Mouse (Mus musculus) granulocyte monocyte progenitor cell, adult 5-6 weeks (primary cell): Measurements from ENCODE around the gene Gsdmc4. TPM values are rescaled to one million over a fixed set of nuclear protein-coding genes. Genes with fewer than 3 reads are reported as not detected.
"Not testable (repeated sequence)": the region's sequence is repeated elsewhere in the genome, so short reads cannot be mapped to it uniquely, and the experiment has no call there.

Experiments used
- ATAC-seq: replicated peaks from 2 replicates; pipeline ENCODE4 v1.8.0; 2016; ENCODE audit warnings: mild to moderate bottlenecking, moderate TSS enrichment, inconsistent platforms; ENCODE audit not compliant: poor library complexity, severe bottlenecking
- total RNA-seq, 2 experiments: library from RNA; stranded (forward) in 1 of 2; stranded (reverse) in 1 of 2; fragments of 200-712, 200-1000 nt in 1 of 2; fragments of >200 nt in 1 of 2; fragmentation: Nextera tagmentation in 1 of 2; gene quantifications; 2 replicates each; pipeline ENCODE4 v1.2.3; 2014 to 2017

Gene Gsdmc4
- total RNA-seq (2014; fragmentation: Nextera tagmentation) (not detected in 2 replicates), total RNA-seq (2017) (not detected in 2 replicates)

DNA sequence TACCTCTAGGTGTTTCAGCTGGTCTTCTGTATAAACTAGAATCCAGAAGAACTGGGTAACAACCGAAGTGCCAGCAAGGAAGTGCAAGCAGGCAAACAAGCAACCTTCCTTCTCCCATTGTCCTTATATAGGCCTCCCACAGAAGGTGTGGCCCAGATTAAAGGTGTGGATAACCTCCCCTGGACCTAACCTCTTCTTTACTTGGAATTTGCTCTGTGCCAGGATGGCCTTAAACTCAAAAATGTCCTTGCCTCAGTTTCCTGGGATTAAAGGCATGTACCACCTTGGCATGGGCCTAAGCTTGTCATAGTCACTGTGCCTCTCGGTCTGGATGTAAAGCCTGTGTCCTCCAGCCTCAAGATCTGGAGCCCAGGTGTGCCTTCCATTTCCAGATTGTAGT is at the start of gene Gsdmc4:
TSS of gene Gsdmc4 (minus strand) at position 101 of the 400 bp plus-strand sequence.
- ATAC-seq, result not testable (repeated sequence)

DNA sequence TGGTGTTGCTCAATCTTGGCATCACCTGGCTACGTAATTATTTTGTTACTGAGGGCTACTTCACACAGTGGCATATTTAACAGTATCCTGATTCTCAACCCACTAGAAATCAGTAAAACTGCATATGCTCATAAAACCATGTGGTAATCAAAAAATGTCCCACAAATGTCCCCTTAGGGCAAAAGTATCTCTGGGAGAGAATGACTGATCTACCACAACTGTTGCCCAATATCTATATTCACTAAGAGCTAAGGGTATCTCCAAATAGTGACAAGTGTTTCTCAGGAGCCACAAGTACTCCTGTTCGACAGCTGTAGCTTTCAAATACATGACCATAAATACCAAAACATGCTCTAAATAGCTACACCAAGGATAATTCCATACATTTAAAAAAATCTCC is 48.4 kb upstream of the Gsdmc4 start:
- ATAC-seq, result peak; percentile 65

DNA sequence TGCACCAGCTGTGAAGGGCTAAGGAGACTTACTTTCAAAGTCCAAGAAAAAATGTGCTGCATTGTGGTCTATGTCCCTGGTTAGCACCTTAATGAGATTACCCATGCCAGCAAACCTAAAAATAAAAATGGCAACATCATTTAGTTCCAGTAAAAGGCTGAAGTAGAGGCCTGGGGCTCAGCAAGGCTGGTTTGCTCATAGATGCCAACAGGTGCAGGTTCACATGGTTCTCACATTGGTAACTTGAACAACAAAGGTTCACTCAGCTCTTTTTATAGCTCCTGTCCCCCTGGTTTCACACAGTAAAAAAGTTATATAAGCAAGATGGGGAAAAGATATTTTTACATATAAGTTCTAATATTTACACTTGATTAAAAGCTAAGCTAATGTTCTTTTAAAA is 45.5 kb upstream of the Gsdmc4 start:
- no peak for ATAC-seq

DNA sequence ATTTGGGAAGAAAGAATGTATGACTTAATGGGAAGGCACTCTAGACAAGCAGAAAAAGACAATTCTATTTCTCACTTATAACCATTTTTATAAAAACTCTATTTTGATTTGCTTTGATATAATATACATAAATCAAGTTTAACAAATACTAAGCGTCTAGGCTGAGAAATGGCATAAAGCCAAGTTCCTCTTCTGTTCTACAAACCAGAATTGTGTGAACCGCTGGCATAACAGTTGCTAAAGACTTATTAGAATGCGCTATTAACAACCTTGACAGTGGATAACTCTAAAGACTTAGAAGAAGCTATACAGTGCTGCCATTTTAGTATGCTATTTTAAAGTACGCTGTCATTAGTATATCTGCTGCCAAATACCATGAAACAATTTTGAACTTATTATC is 41.2 kb upstream of the Gsdmc4 start:
- ATAC-seq, result no peak

DNA sequence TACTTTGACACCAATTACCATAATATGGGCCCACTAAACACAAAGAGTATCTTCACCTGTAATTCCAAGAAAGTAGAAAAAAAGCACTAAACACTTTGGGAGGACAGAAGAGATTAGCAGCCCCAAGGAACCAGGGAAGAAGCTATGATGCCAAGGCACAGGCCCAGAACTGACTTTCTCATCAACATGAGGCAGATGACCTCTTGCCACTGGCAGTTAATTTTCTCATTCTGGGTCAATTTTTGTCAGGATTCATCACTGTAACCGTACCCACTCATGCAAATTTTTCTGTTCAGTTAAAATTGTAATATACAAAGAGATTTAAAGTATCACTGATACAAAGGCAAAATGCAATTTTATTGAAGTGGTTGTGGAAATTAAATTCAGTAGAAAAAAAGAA is 29.1 kb upstream of the Gsdmc4 start:
- no peak for ATAC-seq

DNA sequence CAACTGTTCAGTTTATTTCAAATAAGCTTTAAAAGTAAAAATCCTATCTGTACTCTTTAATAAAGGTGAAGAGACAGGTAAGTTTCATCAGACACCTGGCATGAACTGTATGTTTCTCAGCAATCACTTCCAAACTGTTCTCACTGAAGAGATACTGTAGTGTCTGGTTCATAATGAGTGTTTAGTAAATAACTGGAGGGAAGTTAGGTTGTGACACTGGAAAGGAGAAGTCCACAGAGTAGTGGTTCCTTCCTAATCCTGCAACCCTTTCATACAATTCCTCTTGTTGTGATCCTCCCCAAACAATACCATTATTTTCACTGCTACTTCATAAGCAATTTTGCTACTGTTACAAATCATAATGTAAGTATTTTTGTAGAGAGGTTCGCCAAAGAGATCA is 20.6 kb upstream of the Gsdmc4 start:
- ATAC-seq, result peak; percentile 52

DNA sequence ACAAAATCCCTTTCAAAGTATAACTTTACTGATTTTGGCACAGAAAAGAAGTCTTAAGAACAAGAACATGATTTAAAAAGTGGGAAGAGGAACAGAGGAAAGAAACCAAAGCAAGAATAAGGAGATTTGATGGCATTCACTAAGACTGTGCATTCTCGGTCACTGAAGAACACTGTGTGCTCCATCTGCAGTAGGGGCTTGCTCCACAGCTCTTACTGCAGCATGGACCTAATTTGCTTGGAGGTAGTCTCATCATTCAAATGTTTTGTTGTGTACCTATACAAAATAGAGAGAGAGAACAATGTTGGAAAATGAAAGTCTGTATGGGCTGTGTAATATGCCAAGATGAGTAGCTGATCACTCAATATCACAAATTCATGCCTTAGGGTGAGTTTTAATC is 19.3 kb upstream of the Gsdmc4 start:
- no peak for ATAC-seq

DNA sequence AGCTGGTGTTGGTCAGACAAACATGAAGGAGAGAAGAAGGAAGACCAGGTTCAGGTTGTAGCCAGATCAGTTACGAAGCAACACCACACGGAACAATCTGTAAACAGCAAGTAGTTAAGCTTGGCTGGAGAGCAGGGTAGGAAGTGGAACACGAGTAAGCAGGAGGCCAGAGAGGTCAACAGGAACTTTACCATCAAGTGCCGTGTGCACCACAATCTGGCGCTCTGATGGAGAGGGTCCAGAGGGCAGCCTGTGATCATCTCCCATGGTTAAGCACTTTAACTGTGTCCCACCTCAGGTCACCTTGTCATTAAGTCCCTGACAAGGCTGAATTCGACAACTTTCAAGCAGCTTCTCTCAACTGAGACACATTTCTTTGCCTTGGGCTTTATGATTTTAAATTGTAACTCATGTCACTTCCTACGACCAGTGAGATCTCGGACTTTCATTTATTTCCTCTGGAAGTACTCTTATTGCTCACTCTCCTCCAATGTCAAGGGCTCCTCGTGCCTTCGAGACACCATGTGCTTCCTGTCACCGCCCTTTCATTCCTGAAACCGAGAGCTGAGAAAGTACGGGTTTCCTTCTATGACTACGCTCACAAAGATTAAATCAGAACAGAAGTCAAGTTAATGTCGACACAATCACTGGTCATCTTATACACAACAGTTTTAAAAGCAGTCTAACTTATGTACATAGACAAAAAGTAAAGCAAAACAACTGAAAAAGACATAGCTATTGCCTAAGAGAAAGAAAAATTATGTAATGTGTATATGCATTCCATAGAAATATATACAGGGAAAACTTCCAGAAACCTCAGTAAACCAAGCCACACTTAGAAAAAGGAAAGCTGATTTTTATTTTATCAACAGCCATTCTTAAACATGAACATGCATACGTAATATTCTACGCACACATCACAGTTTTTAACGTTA is 18.3 kb upstream of the Gsdmc4 start:
- ATAC-seq, result no peak

DNA sequence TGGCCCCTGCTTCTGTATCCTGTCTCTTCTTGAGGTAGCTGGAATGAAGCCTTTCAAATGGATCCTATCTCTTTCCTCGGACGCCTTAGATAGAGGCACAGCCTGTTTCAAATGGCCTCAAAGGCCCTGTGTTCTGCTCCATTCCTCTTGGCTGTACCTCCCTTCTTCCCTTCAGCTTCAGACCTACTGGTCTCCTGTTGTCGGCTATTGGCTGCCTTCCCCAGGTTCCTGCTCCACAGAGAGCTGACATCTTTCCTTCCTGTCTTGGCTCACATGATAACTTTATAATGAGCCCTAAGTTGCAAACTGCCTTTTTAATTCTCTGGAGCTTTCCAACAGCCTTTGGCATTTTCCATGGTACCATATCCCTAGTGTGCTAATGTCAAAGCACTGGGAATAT is 14.1 kb upstream of the Gsdmc4 start:
- no peak for ATAC-seq

DNA sequence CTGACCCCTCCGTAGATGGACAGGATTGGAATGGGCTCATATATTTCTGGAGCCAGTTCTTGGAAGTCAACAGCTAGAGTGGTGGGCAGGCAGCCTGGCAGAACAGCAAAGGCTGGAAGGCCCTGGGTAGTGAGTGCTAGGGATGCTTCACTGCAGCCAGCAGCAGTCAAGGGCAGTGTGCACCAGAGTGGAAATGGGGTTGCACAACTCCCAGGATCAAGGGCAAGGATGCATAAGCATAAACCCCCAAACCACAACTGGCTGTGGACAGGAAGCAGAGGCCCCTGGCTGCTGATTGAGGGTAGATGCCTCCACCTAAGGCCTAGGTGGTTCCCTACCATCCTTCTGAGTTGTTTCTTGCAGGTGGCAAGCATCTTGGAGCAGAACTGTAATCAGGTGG is 12.4 kb upstream of the Gsdmc4 start:
- peak; percentile 89 for ATAC-seq

DNA sequence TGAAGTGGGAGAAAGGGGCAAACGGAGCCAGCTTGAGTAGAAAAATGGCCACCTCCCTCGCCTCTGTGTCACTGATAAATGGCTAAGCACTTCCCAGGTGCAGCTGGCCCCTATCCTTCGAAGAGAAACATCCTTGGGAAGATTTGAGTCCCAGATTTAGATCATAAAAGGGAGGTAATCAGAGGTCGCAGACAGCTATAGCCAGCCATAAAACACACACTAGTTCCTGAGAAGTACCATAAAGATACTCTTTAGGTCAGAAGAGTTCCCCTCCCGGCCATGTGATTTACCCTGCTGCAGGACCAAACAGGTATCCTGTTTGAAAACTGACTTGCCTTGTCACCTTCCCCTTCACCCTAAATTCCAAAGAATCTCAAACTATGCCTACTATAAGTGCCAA is 9.5 kb upstream of the Gsdmc4 start:
- not testable (repeated sequence) for ATAC-seq

DNA sequence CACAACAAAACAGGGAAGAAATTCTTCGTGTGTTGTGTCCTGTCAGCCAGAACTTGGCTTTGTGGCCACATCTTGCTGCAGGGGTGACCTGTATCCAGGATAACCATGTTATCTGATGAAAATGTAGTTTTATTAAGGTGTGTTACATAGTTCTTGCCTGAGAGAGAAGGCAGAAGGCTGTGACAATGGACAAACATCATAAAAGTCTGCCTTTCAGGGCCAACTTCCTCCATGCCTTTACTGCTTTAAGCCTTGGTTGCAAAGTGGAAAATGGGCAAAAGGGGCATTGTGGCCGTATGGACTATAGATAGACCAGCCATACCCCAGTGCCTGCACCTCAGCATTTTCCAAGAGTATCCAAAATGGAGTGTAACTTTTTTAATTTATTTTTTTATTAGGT is 7.6 kb upstream of the Gsdmc4 start:
- ATAC-seq, result not testable (repeated sequence)

DNA sequence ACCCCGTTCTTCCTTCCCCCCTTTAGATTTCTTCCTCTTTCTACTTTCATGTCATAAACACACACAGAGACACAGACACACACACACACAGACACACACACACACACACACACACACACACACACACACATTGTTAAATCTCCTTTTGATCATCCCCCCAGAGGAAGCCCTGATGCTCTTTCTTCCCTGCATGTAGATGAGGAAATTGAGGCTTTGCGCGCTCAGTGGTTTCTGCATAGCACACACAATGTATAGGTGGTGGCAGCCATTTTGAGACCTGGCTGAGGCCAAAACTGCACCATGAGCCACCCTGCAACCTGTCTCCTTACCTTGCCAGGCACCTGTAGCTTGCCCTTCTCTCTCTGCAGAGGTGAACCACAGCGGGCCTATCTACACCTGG is 4.5 kb upstream of the Gsdmc4 start:
- ATAC-seq, result peak; percentile 56

DNA sequence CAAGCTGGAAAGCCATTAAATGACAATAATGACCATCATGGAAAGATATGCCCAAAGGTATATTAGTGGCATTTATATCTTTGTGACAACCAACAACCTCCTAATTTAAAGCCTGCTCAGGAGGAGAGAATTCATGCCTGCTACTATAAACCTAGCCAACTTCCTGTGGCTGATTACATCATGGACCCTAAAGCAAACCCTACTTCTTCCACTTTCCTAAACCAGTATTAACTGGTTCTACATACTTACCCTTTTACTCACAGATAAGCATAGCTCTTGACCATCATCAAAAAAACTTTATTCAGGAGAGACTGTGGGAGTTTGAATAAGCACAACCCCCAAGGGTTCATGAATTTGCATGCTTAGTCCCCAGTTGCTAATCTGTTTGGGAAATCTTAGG is 2.2 kb downstream of the Gsdmc4 start:
- ATAC-seq, result peak; percentile 77

DNA sequence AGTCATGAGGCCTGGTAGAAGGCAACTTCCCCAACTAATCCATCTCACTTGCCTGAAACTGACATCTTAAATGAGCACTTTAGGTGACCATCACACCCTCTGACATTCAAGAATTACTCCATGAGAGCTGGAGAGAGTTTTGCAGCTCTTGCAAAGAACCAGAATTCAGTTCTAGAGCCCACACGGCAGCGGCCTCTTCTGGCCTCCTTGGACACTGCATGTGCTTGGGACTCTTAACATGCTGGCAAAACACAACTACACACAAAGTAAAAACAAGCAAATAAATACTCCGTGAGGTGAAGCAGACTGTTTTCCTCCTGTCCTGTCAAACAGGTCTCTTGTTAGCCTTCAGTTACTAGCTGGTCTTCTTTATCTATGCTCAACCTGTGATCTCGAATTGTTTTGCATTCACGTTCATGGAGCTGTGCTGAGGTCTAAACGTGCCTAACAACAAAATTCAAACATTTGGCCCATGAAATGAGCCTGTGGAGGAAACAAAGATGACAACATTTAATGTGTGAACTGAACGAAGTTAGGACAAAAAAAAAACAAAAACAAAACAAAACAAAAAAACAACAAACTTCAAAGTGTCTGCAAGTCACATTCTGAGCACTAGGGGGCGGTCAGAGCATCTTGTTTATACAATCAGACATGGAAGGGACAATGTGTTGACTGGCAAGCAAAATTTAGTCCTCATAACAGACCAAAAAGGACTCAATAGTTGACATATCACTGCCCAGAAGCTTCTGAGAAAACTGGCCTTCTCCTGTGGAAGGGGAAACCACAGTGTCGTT is 16.3 kb downstream of the Gsdmc4 start:
- peak; percentile 87 for ATAC-seq

DNA sequence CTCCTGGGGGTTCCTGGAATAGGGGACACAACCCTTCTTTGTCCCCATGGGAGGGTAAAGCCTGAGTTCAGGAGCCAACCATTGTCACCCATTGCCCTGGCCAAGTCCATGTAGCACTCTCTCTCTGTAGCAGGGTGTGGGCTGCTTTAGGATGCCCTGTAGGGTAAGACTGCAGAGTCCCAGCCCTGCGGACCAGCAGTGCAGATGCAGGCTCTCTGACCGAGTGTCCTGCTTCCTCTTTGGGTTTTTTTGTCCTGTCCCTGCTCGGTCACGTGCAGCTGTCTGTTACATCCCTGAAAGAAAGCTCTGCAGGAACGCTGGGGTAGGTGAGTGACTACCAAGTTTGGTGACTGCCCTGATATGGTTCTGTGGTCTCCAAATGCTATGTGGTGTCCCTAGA is 23.7 kb downstream of the Gsdmc4 start:
- peak; percentile 68 for ATAC-seq

DNA sequence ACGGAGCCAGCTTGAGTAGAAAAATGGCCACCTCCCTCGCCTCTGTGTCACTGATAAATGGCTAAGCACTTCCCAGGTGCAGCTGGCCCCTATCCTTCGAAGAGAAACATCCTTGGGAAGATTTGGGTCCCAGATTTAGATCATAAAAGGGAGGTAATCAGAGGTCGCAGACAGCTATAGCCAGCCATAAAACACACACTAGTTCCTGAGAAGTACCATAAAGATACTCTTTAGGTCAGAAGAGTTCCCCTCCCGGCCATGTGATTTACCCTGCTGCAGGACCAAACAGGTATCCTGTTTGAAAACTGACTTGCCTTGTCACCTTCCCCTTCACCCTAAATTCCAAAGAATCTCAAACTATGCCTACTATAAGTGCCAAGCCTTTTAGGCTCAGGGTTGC is 24.1 kb downstream of the Gsdmc4 start:
- ATAC-seq, result not testable (repeated sequence)

DNA sequence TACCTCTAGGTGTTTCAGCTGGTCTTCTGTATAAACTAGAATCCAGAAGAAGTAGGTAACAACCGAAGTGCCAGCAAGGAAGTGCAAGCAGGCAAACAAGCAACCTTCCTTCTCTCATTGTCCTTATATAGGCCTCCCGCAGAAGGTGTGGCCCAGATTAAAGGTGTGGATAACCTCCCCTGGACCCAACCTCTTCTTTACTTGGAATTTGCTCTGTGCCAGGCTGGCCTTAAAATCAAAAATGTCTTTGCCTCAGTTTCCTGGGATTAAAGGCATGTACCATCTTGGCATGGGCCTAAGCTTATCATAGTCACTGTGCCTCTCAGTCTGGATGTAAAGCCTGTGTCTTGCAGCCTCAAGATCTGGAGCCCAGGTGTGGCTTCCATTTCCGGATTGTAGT is 33.6 kb downstream of the Gsdmc4 start, which contains the start of gene Gsdmc3:
TSS of gene Gsdmc3 (minus strand) at position 101 of the 400 bp plus-strand sequence.
- ATAC-seq, result not testable (repeated sequence)

DNA sequence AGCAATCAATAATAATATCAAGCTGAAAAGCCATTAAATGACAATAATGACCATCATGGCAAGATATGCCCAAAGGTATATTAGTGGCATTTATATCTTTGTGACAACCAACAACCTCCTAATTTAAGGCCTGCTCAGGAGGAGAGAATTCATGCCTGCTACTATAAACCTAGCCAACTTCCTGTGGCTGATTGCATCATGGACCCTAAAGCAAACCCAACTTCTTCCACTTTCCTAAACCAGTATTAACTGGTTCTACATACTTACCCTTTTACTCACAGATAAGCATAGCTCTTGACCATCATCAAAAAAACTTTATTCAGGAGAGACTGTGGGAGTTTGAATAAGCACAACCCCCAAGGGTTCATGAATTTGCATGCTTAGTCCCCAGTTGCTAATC is 35.9 kb downstream of the Gsdmc4 start:
- ATAC-seq, result peak; percentile 78

DNA sequence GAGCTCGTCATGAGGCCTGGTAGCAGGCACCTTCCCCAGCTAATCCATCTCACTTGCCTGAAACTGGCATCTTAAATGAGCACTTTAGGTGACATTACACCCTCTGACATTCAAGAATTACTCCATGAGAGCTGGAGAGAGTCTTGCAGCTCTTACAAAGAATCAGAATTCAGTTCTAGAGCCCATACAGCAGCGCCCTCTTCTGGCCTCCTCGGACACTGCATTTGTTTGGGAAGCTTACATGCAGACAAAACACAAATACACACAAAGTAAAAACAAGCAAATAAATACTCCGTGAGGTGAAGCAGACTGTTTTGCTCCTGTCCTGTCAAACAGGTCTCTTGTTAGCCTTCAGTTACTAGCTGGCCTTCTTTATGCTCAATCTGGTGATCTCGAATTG is 50.1 kb downstream of the Gsdmc4 start:
- ATAC-seq, result peak; percentile 59; the same call in 1 of the 2 replicates
